Mouse (Mus musculus) neural tube, embryonic 14.5 days (tissue): ENCODE results near the gene Nras. TPM values are rescaled to one million over a fixed set of nuclear protein-coding genes. Genes with fewer than 3 reads are reported as not detected.
A peak's percentile ranks its signal among the peaks of the same experiment; 100 is the strongest.

Source experiments
- ATAC-seq: fragments of 200-750 bp; cut with Nextera tagmentation; 2 replicates; pipeline ENCODE4 v1.8.0; 2017; ENCODE audit warnings: low read depth, mild to moderate bottlenecking, moderate TSS enrichment, moderate library complexity
- H3K27ac ChIP-seq: fragments of 300-500 bp; sonication (generic); 2 replicates; pipeline ENCODE4 v1.5.1; 2014; ENCODE audit warnings: low read depth, mild to moderate bottlenecking, control low read depth, low read length, moderate library complexity, mixed read lengths
- H3K27me3 ChIP-seq: fragments of 300-500 bp; sonication (generic); 2 replicates; pipeline ENCODE4 v1.6.1; 2014; ENCODE audit warnings: low read length; ENCODE audit not compliant: control insufficient read depth, insufficient read depth
- H3K36me3 ChIP-seq: fragments of 300-500 bp; sonication (generic); 2 replicates; pipeline ENCODE4 v1.6.1; 2014; ENCODE audit warnings: low read length, mixed read lengths; ENCODE audit not compliant: control insufficient read depth, insufficient read depth
- H3K4me1 ChIP-seq: fragments of 300-500 bp; sonication (generic); 2 replicates; pipeline ENCODE4 v1.6.1; 2014; ENCODE audit warnings: low read length; ENCODE audit not compliant: control insufficient read depth, insufficient read depth
- H3K4me2 ChIP-seq: fragments of 300-500 bp; sonication (generic); 2 replicates; pipeline ENCODE4 v1.6.1; 2014; ENCODE audit warnings: mild to moderate bottlenecking, low read depth, low read length, control low read depth
- H3K4me3 ChIP-seq: fragments of 300-500 bp; sonication (generic); 2 replicates; pipeline ENCODE4 v1.5.1; 2014; ENCODE audit warnings: low read depth, low read length, control low read depth, mixed read lengths
- H3K9ac ChIP-seq: fragments of 300-500 bp; sonication (generic); replicated peaks from 2 replicates; pipeline ENCODE4 v1.6.1; 2014; ENCODE audit warnings: low read depth, mild to moderate bottlenecking, control low read depth, low read length, mixed read lengths
- H3K9me3 ChIP-seq: fragments of 300-500 bp; sonication (generic); 2 replicates; pipeline ENCODE4 v1.6.1; 2016; ENCODE audit warnings: low read length; ENCODE audit not compliant: control insufficient read depth
- WGBS: fragments of 180-500 bp; shearing (Covaris S2); extraction: QIAGEN DNeasy Blood & Tissue Kit; methylation state at CpG from one replicate; pipeline ENCODE4 v1.1.7; 2014; 5-methylcytosine and 5-hydroxymethylcytosine counted together
- polyA plus RNA-seq: library from polyadenylated mRNA; unstranded; fragments of >200 nt; fragmentation: Nextera tagmentation; extraction: Ambion mirVana; gene quantifications from 2 replicates; pipeline ENCODE4 v1.2.1, GENCODE M21; 2014

Nras gene
- polyA plus RNA-seq, 1 experiment from 2014 or later: 79.8 TPM

GRCm38 (mm10) chr3:103102454-103103390 is 44.6 kb downstream of the Nras start, which contains the start of gene Dennd2c:
Dennd2c (plus strand) TSS chr3:103102604.
- ATAC-seq: peak; percentile 95
- 2% methylated on average over 71 of the region's 72 CpGs for WGBS
- H3K27ac ChIP-seq: no peak within 1 kb of the TSS
- H3K4me3 ChIP-seq: peak within 1 kb of the TSS; percentile 45
- H3K9me3 ChIP-seq: no peaks in the 10 kb centered on the region
- H3K27me3 ChIP-seq: peaks cover 12% of the 10 kb centered on the region; the same call in 1 of the 2 replicates
- peak within 1 kb of the TSS; percentile 66 for H3K4me2 ChIP-seq
- peak within 1 kb of the TSS; percentile 46 for H3K9ac ChIP-seq
- no peaks in the 10 kb centered on the region for H3K4me1 ChIP-seq
- H3K36me3 ChIP-seq: no peaks in the 10 kb centered on the region

GRCm38 (mm10) chr3:103107565-103108240 is 49.6 kb downstream of the Nras start:
- 88% methylated on average over 7 of the region's 7 CpGs for WGBS
- no peak overlapping the region for H3K4me3 ChIP-seq
- no peak overlapping the region for H3K9ac ChIP-seq
- no peak overlapping the region for H3K27ac ChIP-seq
- H3K4me1 ChIP-seq: no peaks in the 10 kb centered on the region
- H3K4me2 ChIP-seq: no peak overlapping the region
- peaks cover 5% of the 10 kb centered on the region; the same call in 1 of the 2 replicates for H3K27me3 ChIP-seq
- no peak for ATAC-seq
- no peaks in the 10 kb centered on the region for H3K36me3 ChIP-seq
- H3K9me3 ChIP-seq: no peaks in the 10 kb centered on the region

- H3K36me3 ChIP-seq: no peaks in the 10 kb centered on the region
- no peak for ATAC-seq
- H3K9ac ChIP-seq: no peak overlapping the region
- H3K4me3 ChIP-seq: no peak overlapping the region
- H3K27ac ChIP-seq: no peak overlapping the region
- H3K4me1 ChIP-seq: no peaks in the 10 kb centered on the region
- no peak overlapping the region for H3K4me2 ChIP-seq
- 84% methylated on average over 5 of the region's 5 CpGs for WGBS
- no peaks in the 10 kb centered on the region for H3K9me3 ChIP-seq
- H3K27me3 ChIP-seq: no peaks in the 10 kb centered on the region
Measured at GRCm38 (mm10) chr3:103112216-103112615, 54.1 kb downstream of the Nras start.

Other genes starting within 250 kb of the Nras start
- gene Sycp1, start 122.2 kb upstream of the Nras start, polyA plus RNA-seq: not detected in 2 replicates
- 0.13 TPM in 1 of 2 replicates, not detected in the other for gene Nr1h5, start 94.2 kb upstream of the Nras start, polyA plus RNA-seq
- gene Sike1, start 62.6 kb upstream of the Nras start, polyA plus RNA-seq: 68.8 and 72.7 TPM in 2 replicates
- gene Csde1, start 37.9 kb upstream of the Nras start, polyA plus RNA-seq: 454 and 498 TPM in 2 replicates
- 0.20 TPM in 1 of 2 replicates, not detected in the other for gene Ampd1, start 15.7 kb downstream of the Nras start, polyA plus RNA-seq
- gene Dennd2c, start 44.3 kb downstream of the Nras start, polyA plus RNA-seq: 1.7 and 2.3 TPM in 2 replicates
- gene Bcas2, start 113.4 kb downstream of the Nras start, polyA plus RNA-seq: 193 and 207 TPM in 2 replicates
- 36.7 and 38.1 TPM in 2 replicates for gene Trim33, start 221.0 kb downstream of the Nras start, polyA plus RNA-seq